8 mouse cellular contexts compared by ENCODE assay signal in the genomic region with DNA sequence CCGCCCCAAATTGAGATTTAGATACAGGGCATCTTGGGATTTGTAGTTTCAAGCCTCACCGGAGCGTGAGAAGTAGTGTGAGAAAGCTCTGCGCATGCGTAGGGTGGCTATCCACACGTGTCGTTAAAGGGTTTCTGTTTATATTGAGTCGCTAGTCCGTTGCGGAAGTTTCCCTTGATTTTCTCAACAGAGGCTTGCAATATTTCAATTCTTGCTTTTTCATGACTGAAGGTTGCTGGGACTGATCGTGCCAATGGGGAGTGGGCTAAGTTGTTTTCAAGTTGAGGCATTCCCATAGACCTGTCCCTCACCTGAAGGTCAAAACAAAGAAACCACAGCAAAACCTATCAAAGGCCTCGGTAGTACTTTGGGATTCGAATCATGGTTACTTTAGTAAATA. TPM values are rescaled to one million over a fixed set of nuclear protein-coding genes. Genes with fewer than 3 reads are reported as not detected.
DNase-seq lines count a peak whose midpoint lies in the region; ATAC-seq and TF ChIP-seq lines count a peak whose summit lies in the region.

No protein-coding gene starts in this region.

- peak overlapping the region; percentile 87 for H3K4me2 ChIP-seq in forebrain, embryonic 14.5 days (ENCODE audit: low read length)
- H3K4me2 ChIP-seq in hindbrain, embryonic 14.5 days (replicated peaks) = peak overlapping the region; percentile 91

- peaks cover 17% of the 10 kb centered on the region for H3K36me3 ChIP-seq in ES-E14 (ENCODE audit: control insufficient read depth, insufficient read depth, low read length, poor library complexity, severe bottlenecking)
- peaks cover 36% of the 10 kb centered on the region for H3K36me3 ChIP-seq in forebrain, embryonic 14.5 days (ENCODE audit: control insufficient read depth, insufficient read depth, low read length)
- H3K36me3 ChIP-seq in hindbrain, embryonic 14.5 days (replicated peaks; ENCODE audit: control insufficient read depth, insufficient read depth) = peaks cover 35% of the 10 kb centered on the region

- peaks cover 0 to 4% of the 10 kb centered on the region in 2 experiments; a peak in 2 of 4 replicates for H3K4me1 ChIP-seq in ES-E14 (ENCODE audit: control insufficient read depth in 2 of 2, insufficient read depth in 2 of 2, low read length in 2 of 2, poor library complexity in 1 of 2)
- peaks cover 19% of the 10 kb centered on the region; the same call in 1 of the 2 replicates for H3K4me1 ChIP-seq in forebrain, embryonic 14.5 days (ENCODE audit: control insufficient read depth, insufficient read depth, low read length)
- peaks cover 25% of the 10 kb centered on the region for H3K4me1 ChIP-seq in hindbrain, embryonic 14.5 days (replicated peaks; ENCODE audit: control insufficient read depth, insufficient read depth, low read length)

- no peaks in the 10 kb centered on the region for H3K27me3 ChIP-seq in forebrain, embryonic 14.5 days (replicated peaks; ENCODE audit: control insufficient read depth, insufficient read depth, low read length)
- no peaks in the 10 kb centered on the region for H3K27me3 ChIP-seq in hindbrain, embryonic 14.5 days (ENCODE audit: control insufficient read depth, insufficient read depth, low read length)

- 2% methylated on average over 12 of the region's 13 CpGs for WGBS in forebrain, embryonic 14.5 days
- WGBS in hindbrain, embryonic 14.5 days = 2% methylated on average over 13 of the region's 13 CpGs

- peak; percentile 87 for DNase-seq in ES-E14 (ENCODE audit: low read depth, low spot score)
- DNase-seq in c-Kit-positive CD71-positive TER-119-negative erythroid progenitor cells, embryonic 14.5 days (ENCODE audit: low read depth) = peak; percentile 82
- peak; percentile 93 for DNase-seq in forebrain, embryonic 14.5 days (ENCODE audit: low spot score)
- DNase-seq in hindbrain, embryonic 14.5 days (ENCODE audit: low spot score) = peak; percentile 81
- peak; percentile 51 to 58 for DNase-seq in layer of hippocampus, postnatal 36 days
- DNase-seq in lung, postnatal 36 days = peak; percentile 90
- DNase-seq in retina, adult 2 months (ENCODE audit: low read depth, low spot score) = peak; percentile 61
- peak; percentile 81 for DNase-seq in thymus, postnatal 25 days

- H3K9ac ChIP-seq in ES-E14 (ENCODE audit: insufficient read depth, low read depth, low read length, poor library complexity, severe bottlenecking) = peak overlapping the region; percentile 99; the same call in 1 of the 2 replicates
- peak overlapping the region; percentile 67; the same call in 1 of the 2 replicates for H3K9ac ChIP-seq in forebrain, embryonic 14.5 days (ENCODE audit: low read length)
- peak overlapping the region; percentile 86 for H3K9ac ChIP-seq in hindbrain, embryonic 14.5 days

- in situ Hi-C loops in ES-E14 (cut with MboI; ENCODE audit: low sequenced_read_pairs in 2 of 2, unreplicated experiment in 2 of 2) = no loop called here

- ATAC-seq in forebrain, embryonic 14.5 days = no peak
- ATAC-seq in hindbrain, embryonic 14.5 days (ENCODE audit: low FRiP score) = no peak

- peak overlapping the region; percentile 77 to 96 for H3K4me3 ChIP-seq in ES-E14 (ENCODE audit: insufficient read depth in 1 of 2, low read depth in 1 of 2, low read length in 2 of 2, poor library complexity in 1 of 2, severe bottlenecking in 1 of 2)
- H3K4me3 ChIP-seq in forebrain, embryonic 14.5 days (ENCODE audit: low read depth, low read length) = peak overlapping the region; percentile 80
- H3K4me3 ChIP-seq in hindbrain, embryonic 14.5 days (replicated peaks; ENCODE audit: low read length) = peak overlapping the region; percentile 73

- no peak overlapping the region; the same call in 1 of the 2 replicates for H3K27ac ChIP-seq in ES-E14 (ENCODE audit: insufficient read depth, low read depth, low read length, poor library complexity, severe bottlenecking)
- no peak overlapping the region for H3K27ac ChIP-seq in forebrain, embryonic 14.5 days (ENCODE audit: low read depth, low read length)
- H3K27ac ChIP-seq in hindbrain, embryonic 14.5 days = no peak overlapping the region

- H3K9me3 ChIP-seq in ES-E14 (ENCODE audit: control insufficient read depth, insufficient read depth, low read depth, low read length) = no peaks in the 10 kb centered on the region
- H3K9me3 ChIP-seq in forebrain, embryonic 14.5 days (replicated peaks; ENCODE audit: control insufficient read depth, low read length) = no peaks in the 10 kb centered on the region
- H3K9me3 ChIP-seq in hindbrain, embryonic 14.5 days (ENCODE audit: control insufficient read depth, low read length) = no peaks in the 10 kb centered on the region

TF ChIP-seq in ES-E14, 5 proteins besides CTCF, POLR2A, EP300 and RAD21:
- TF ChIP-seq ZNF384 (IDR thresholded peaks at IDR 0.05; ENCODE audit: low read depth, low read length) (no peak), ZC3H11A (IDR thresholded peaks at IDR 0.05; ENCODE audit: borderline replicate concordance, low read depth, low read length) (no peak), MAFK (IDR thresholded peaks at IDR 0.05; ENCODE audit: insufficient read depth, low read depth, low read length) (no peak), HCFC1 (IDR thresholded peaks at IDR 0.05; ENCODE audit: borderline replicate concordance, insufficient read depth, low read length) (peak; percentile 89), CHD2 (IDR thresholded peaks at IDR 0.05; ENCODE audit: low read depth, low read length) (no peak)
TF ChIP-seq in ES-E14: peak in this region for 1.

RNA-seq across cellular contexts. Expression of a gene that starts 2.0 kb away (rescaled TPM):
- total RNA-seq in ES-E14 (2012; rRNA removed) = 88.4 and 101 TPM in 2 replicates
- polyA plus RNA-seq in forebrain, embryonic 14.5 days (2014; fragmentation: Nextera tagmentation; extraction: Ambion mirVana) = 27.8 and 36.8 TPM in 2 replicates
- polyA plus RNA-seq in hindbrain, embryonic 14.5 days (2014; fragmentation: Nextera tagmentation; extraction: Ambion mirVana) = 42.4 and 46.4 TPM in 2 replicates
- total RNA-seq in layer of hippocampus, postnatal 36 days (2021) = 100 to 1,000 TPM; 147 to 149 TPM

RNA-seq across cellular contexts. Expression of a gene that starts 8.1 kb away (rescaled TPM):
- 161 and 181 TPM in 2 replicates for total RNA-seq in ES-E14 (2012; rRNA removed)
- 166 and 169 TPM in 2 replicates for polyA plus RNA-seq in forebrain, embryonic 14.5 days (2014; fragmentation: Nextera tagmentation; extraction: Ambion mirVana)
- polyA plus RNA-seq in hindbrain, embryonic 14.5 days (2014; fragmentation: Nextera tagmentation; extraction: Ambion mirVana) = 162 and 165 TPM in 2 replicates
- 100 to 1,000 TPM; 133 to 136 TPM for total RNA-seq in layer of hippocampus, postnatal 36 days (2021)

RNA-seq across cellular contexts. Expression of a gene that starts 9.7 kb away (rescaled TPM):
- total RNA-seq in ES-E14 (2012; rRNA removed) = 237 and 266 TPM in 2 replicates
- 166 and 178 TPM in 2 replicates for polyA plus RNA-seq in forebrain, embryonic 14.5 days (2014; fragmentation: Nextera tagmentation; extraction: Ambion mirVana)
- polyA plus RNA-seq in hindbrain, embryonic 14.5 days (2014; fragmentation: Nextera tagmentation; extraction: Ambion mirVana) = 121 and 137 TPM in 2 replicates
- 100 to 1,000 TPM; 120 to 121 TPM for total RNA-seq in layer of hippocampus, postnatal 36 days (2021)

RNA-seq across cellular contexts. Expression of a gene that starts 20.4 kb away (rescaled TPM):
- total RNA-seq in ES-E14 (2012; rRNA removed) = 0.22 and 0.48 TPM in 2 replicates
- not detected in 2 replicates for polyA plus RNA-seq in forebrain, embryonic 14.5 days (2014; fragmentation: Nextera tagmentation; extraction: Ambion mirVana)
- polyA plus RNA-seq in hindbrain, embryonic 14.5 days (2014; fragmentation: Nextera tagmentation; extraction: Ambion mirVana) = not detected in 2 replicates
- total RNA-seq in layer of hippocampus, postnatal 36 days (2021) = not detected

RNA-seq across cellular contexts. Expression of a gene that starts 25.1 kb away (rescaled TPM):
- total RNA-seq in ES-E14 (2012; rRNA removed) = 49.3 and 86.0 TPM in 2 replicates
- 46.5 and 56.2 TPM in 2 replicates for polyA plus RNA-seq in forebrain, embryonic 14.5 days (2014; fragmentation: Nextera tagmentation; extraction: Ambion mirVana)
- polyA plus RNA-seq in hindbrain, embryonic 14.5 days (2014; fragmentation: Nextera tagmentation; extraction: Ambion mirVana) = 63.0 and 68.9 TPM in 2 replicates
- 10 to 100 TPM; 22.8 to 24.1 TPM for total RNA-seq in layer of hippocampus, postnatal 36 days (2021)
